Mouse (Mus musculus) neutrophil, adult 5-6 weeks (primary cell): ENCODE data around the gene Rbpms2. TPM values are rescaled to one million over a fixed set of nuclear protein-coding genes. Genes with fewer than 3 reads are reported as not detected.

Experiments
- ATAC-seq: fragments of 151-379, 151-347 bp; 2 replicates; pipeline ENCODE4 v1.8.0; 2017; ENCODE audit warnings: mild to moderate bottlenecking, moderate TSS enrichment; ENCODE audit not compliant: insufficient number of reproducible peaks, poor library complexity, low FRiP score, severe bottlenecking; ENCODE audit errors: extremely low read depth
- total RNA-seq: library from RNA; stranded (forward); fragments of 200-1000 nt; gene quantifications from 2 replicates; pipeline ENCODE4 v1.2.3, GENCODE M21; 2017

Rbpms2 gene
- 2.1 and 3.3 TPM in 2 replicates for total RNA-seq

- ATAC-seq, result no peak
Measured at GRCm38 (mm10) chr9:65629025-65629766, at the start of gene Rbpms2. Rbpms2 (plus strand) TSS chr9:65629648.

GRCm38 (mm10) chr9:65579781-65580371 is 49.6 kb upstream of the Rbpms2 start, which contains the start of gene Plekho2:
Plekho2 (minus strand) TSS chr9:65580040.
- peak; percentile 75 for ATAC-seq

- ATAC-seq, result peak; percentile 77
Measured at GRCm38 (mm10) chr9:65580401-65581256, 48.8 kb upstream of the Rbpms2 start.

GRCm38 (mm10) chr9:65583045-65583444 is 46.4 kb upstream of the Rbpms2 start:
- ATAC-seq, result no peak

- ATAC-seq, result peak; percentile 82
Measured at GRCm38 (mm10) chr9:65586406-65587269, 42.8 kb upstream of the Rbpms2 start, which contains the start of gene Pif1. Pif1 (plus strand) TSS chr9:65587160.

GRCm38 (mm10) chr9:65587270-65587572 is 42.2 kb upstream of the Rbpms2 start:
- ATAC-seq, result no peak

- peak; percentile 20; the same call in 1 of the 2 replicates for ATAC-seq
Measured at GRCm38 (mm10) chr9:65587573-65588358, 41.7 kb upstream of the Rbpms2 start.

- no peak for ATAC-seq
Measured at GRCm38 (mm10) chr9:65589091-65589490, 40.4 kb upstream of the Rbpms2 start.

- ATAC-seq, result no peak
Measured at GRCm38 (mm10) chr9:65592721-65593120, 36.7 kb upstream of the Rbpms2 start.

GRCm38 (mm10) chr9:65593596-65593995 is 35.9 kb upstream of the Rbpms2 start:
- ATAC-seq, result no peak

- peak; percentile 69 for ATAC-seq
Measured at GRCm38 (mm10) chr9:65598765-65599249, 30.6 kb upstream of the Rbpms2 start.

GRCm38 (mm10) chr9:65600951-65601350 is 28.5 kb upstream of the Rbpms2 start:
- ATAC-seq, result no peak

- ATAC-seq, result no peak
Measured at GRCm38 (mm10) chr9:65603401-65604102, 25.9 kb upstream of the Rbpms2 start.

- 0 out of 2 replicates have a peak, but pooled peaks have one; percentile 16 for ATAC-seq
Measured at GRCm38 (mm10) chr9:65605471-65606136, 23.8 kb upstream of the Rbpms2 start.

- ATAC-seq, result no peak
Measured at GRCm38 (mm10) chr9:65606321-65607109, 22.9 kb upstream of the Rbpms2 start.

GRCm38 (mm10) chr9:65607120-65607519 is 22.3 kb upstream of the Rbpms2 start:
- ATAC-seq, result no peak
